Mouse (Mus musculus): ENCODE results near the gene Serpinb9. TPM values are rescaled to one million over a fixed set of nuclear protein-coding genes. Genes with fewer than 3 reads are reported as not detected.
"Not testable (repeated sequence)": the region's sequence is repeated elsewhere in the genome, so short reads cannot be mapped to it uniquely, and the experiment has no call there.

Serpinb9 gene
- polyA plus RNA-seq (2015; fragmentation: Nextera tagmentation; extraction: Ambion mirVana), result 9.4 and 10.2 TPM in 2 replicates

- Histone ChIP-seq H3K9ac (no peak within 1 kb of the TSS), H3K36me3 (no peaks in the 10 kb centered on the region), H3K9me3 (no peaks in the 10 kb centered on the region), H3K4me1 (peaks cover 6% of the 10 kb centered on the region), H3K4me3 (replicated peaks) (peak within 1 kb of the TSS; percentile 40), H3K27ac (peak within 1 kb of the TSS; percentile 87), H3K27me3 (replicated peaks) (no peaks in the 10 kb centered on the region), H3K4me2 (peak within 1 kb of the TSS; percentile 56)
- WGBS, result 90% methylated on average over 3 of the region's 3 CpGs
- no peak for ATAC-seq (ENCODE audit: insufficient read depth, low FRiP score, low read depth)
Observed at GRCm38 (mm10) chr13:33002950-33003349, at the start of gene Serpinb9. Gene Serpinb9 (plus strand): TSS chr13:33003250.

- Histone ChIP-seq H3K9me3 (no peaks in the 10 kb centered on the region), H3K4me3 (replicated peaks) (no peak overlapping the region), H3K27ac (no peak overlapping the region), H3K4me2 (no peak overlapping the region), H3K36me3 (no peaks in the 10 kb centered on the region), H3K27me3 (replicated peaks) (no peaks in the 10 kb centered on the region), H3K9ac (no peak overlapping the region), H3K4me1 (no peaks in the 10 kb centered on the region)
- 53% methylated on average over 4 of the region's 4 CpGs for WGBS
- ATAC-seq (ENCODE audit: insufficient read depth, low FRiP score, low read depth), result no peak
Observed at GRCm38 (mm10) chr13:32956537-32956936, 46.5 kb upstream of the Serpinb9 start.

GRCm38 (mm10) chr13:32957917-32958316, 45.1 kb upstream of the Serpinb9 start:
- ATAC-seq (ENCODE audit: insufficient read depth, low FRiP score, low read depth), result no peak
- no peak overlapping the region for H3K4me2 ChIP-seq
- WGBS, result 47% methylated on average over 4 of the region's 4 CpGs
- no peak overlapping the region for H3K4me3 ChIP-seq (replicated peaks)
- H3K9me3 ChIP-seq, result no peaks in the 10 kb centered on the region
- H3K9ac ChIP-seq, result no peak overlapping the region
- no peaks in the 10 kb centered on the region for H3K4me1 ChIP-seq
- no peaks in the 10 kb centered on the region for H3K27me3 ChIP-seq (replicated peaks)
- no peak overlapping the region for H3K27ac ChIP-seq
- no peaks in the 10 kb centered on the region for H3K36me3 ChIP-seq

GRCm38 (mm10) chr13:32958521-32958920, 44.5 kb upstream of the Serpinb9 start:
- not testable (repeated sequence) for H3K4me3 ChIP-seq (replicated peaks); H3K9me3 ChIP-seq; H3K36me3 ChIP-seq; H3K27ac ChIP-seq; H3K4me1 ChIP-seq; H3K4me2 ChIP-seq; ATAC-seq (ENCODE audit: insufficient read depth, low FRiP score, low read depth); H3K27me3 ChIP-seq (replicated peaks); H3K9ac ChIP-seq
- 76% methylated on average over 7 of the region's 7 CpGs for WGBS

- WGBS, result 50% methylated on average over 9 of the region's 9 CpGs
- no peaks in the 10 kb centered on the region for H3K36me3 ChIP-seq
- H3K27me3 ChIP-seq (replicated peaks), result no peaks in the 10 kb centered on the region
- H3K4me3 ChIP-seq (replicated peaks), result no peak overlapping the region
- H3K9ac ChIP-seq, result no peak overlapping the region
- H3K9me3 ChIP-seq, result no peaks in the 10 kb centered on the region
- ATAC-seq (ENCODE audit: insufficient read depth, low FRiP score, low read depth), result no peak
- H3K4me1 ChIP-seq, result peaks cover 12% of the 10 kb centered on the region; the same call in 1 of the 2 replicates
- no peak overlapping the region for H3K4me2 ChIP-seq
- 0 out of 2 replicates have a peak overlapping the region, but pooled peaks have one; percentile 1 for H3K27ac ChIP-seq
Observed at GRCm38 (mm10) chr13:32963990-32964753, 38.9 kb upstream of the Serpinb9 start.

- Histone ChIP-seq H3K9ac (no peak within 1 kb of the TSS), H3K4me3 (replicated peaks) (peak within 1 kb of the TSS; percentile 32), H3K4me2 (peak within 1 kb of the TSS; percentile 54), H3K27me3 (replicated peaks) (no peaks in the 10 kb centered on the region), H3K9me3 (no peaks in the 10 kb centered on the region), H3K27ac (0 out of 2 replicates have a peak within 1 kb of the TSS, but pooled peaks have one; percentile 1), H3K4me1 (peaks cover 12% of the 10 kb centered on the region; the same call in 1 of the 2 replicates), H3K36me3 (no peaks in the 10 kb centered on the region)
- WGBS, result 37% methylated on average over 16 of the region's 16 CpGs
- no peak for ATAC-seq (ENCODE audit: insufficient read depth, low FRiP score, low read depth)
Observed at GRCm38 (mm10) chr13:32964989-32965811, 37.9 kb upstream of the Serpinb9 start, which contains the start of gene Serpinb6b. Gene Serpinb6b (plus strand): TSS chr13:32965209.

- H3K27ac ChIP-seq, result no peak overlapping the region
- peaks cover 12% of the 10 kb centered on the region; the same call in 1 of the 2 replicates for H3K4me1 ChIP-seq
- WGBS, result 58% methylated on average over 5 of the region's 5 CpGs
- no peak overlapping the region for H3K4me2 ChIP-seq
- no peaks in the 10 kb centered on the region for H3K9me3 ChIP-seq
- H3K4me3 ChIP-seq (replicated peaks), result no peak overlapping the region
- no peak overlapping the region for H3K9ac ChIP-seq
- no peaks in the 10 kb centered on the region for H3K27me3 ChIP-seq (replicated peaks)
- no peaks in the 10 kb centered on the region for H3K36me3 ChIP-seq
- no peak for ATAC-seq (ENCODE audit: insufficient read depth, low FRiP score, low read depth)
Observed at GRCm38 (mm10) chr13:32966116-32966515, 36.9 kb upstream of the Serpinb9 start.

- no peak overlapping the region for H3K4me3 ChIP-seq (replicated peaks)
- H3K4me2 ChIP-seq, result no peak overlapping the region
- H3K36me3 ChIP-seq, result no peaks in the 10 kb centered on the region
- no peaks in the 10 kb centered on the region for H3K27me3 ChIP-seq (replicated peaks)
- no peaks in the 10 kb centered on the region for H3K9me3 ChIP-seq
- no peak overlapping the region for H3K27ac ChIP-seq
- ATAC-seq (ENCODE audit: insufficient read depth, low FRiP score, low read depth), result no peak
- H3K9ac ChIP-seq, result no peak overlapping the region
- H3K4me1 ChIP-seq, result peaks cover 12% of the 10 kb centered on the region; the same call in 1 of the 2 replicates
Observed at GRCm38 (mm10) chr13:32967233-32967632, 35.8 kb upstream of the Serpinb9 start.

GRCm38 (mm10) chr13:32968353-32968984, 34.6 kb upstream of the Serpinb9 start:
- no peaks in the 10 kb centered on the region for H3K36me3 ChIP-seq
- H3K9ac ChIP-seq, result no peak overlapping the region
- H3K4me1 ChIP-seq, result peaks cover 12% of the 10 kb centered on the region; the same call in 1 of the 2 replicates
- no peak overlapping the region for H3K4me2 ChIP-seq
- 75% methylated on average over 5 of the region's 5 CpGs for WGBS
- no peaks in the 10 kb centered on the region for H3K27me3 ChIP-seq (replicated peaks)
- no peak overlapping the region for H3K27ac ChIP-seq
- no peaks in the 10 kb centered on the region for H3K9me3 ChIP-seq
- ATAC-seq (ENCODE audit: insufficient read depth, low FRiP score, low read depth), result peak; percentile 96
- no peak overlapping the region for H3K4me3 ChIP-seq (replicated peaks)

GRCm38 (mm10) chr13:32968996-32969640, 33.9 kb upstream of the Serpinb9 start:
- ATAC-seq (ENCODE audit: insufficient read depth, low FRiP score, low read depth), result peak; percentile 74; the same call in 1 of the 2 replicates
- peaks cover 12% of the 10 kb centered on the region; the same call in 1 of the 2 replicates for H3K4me1 ChIP-seq
- no peak overlapping the region for H3K27ac ChIP-seq
- H3K4me2 ChIP-seq, result no peak overlapping the region
- no peak overlapping the region for H3K9ac ChIP-seq
- no peaks in the 10 kb centered on the region for H3K9me3 ChIP-seq
- H3K27me3 ChIP-seq (replicated peaks), result no peaks in the 10 kb centered on the region
- no peak overlapping the region for H3K4me3 ChIP-seq (replicated peaks)
- 60% methylated on average over 4 of the region's 4 CpGs for WGBS
- no peaks in the 10 kb centered on the region for H3K36me3 ChIP-seq

- Histone ChIP-seq H3K27ac (no peak overlapping the region), H3K27me3 (replicated peaks) (no peaks in the 10 kb centered on the region), H3K9ac (no peak overlapping the region), H3K4me3 (replicated peaks) (no peak overlapping the region), H3K4me1 (peaks cover 7% of the 10 kb centered on the region; the same call in 1 of the 2 replicates), H3K4me2 (no peak overlapping the region), H3K9me3 (no peaks in the 10 kb centered on the region), H3K36me3 (no peaks in the 10 kb centered on the region)
- no peak for ATAC-seq (ENCODE audit: insufficient read depth, low FRiP score, low read depth)
- 82% methylated on average over 1 of the region's 1 CpGs for WGBS
Observed at GRCm38 (mm10) chr13:32969641-32970040, 33.4 kb upstream of the Serpinb9 start.
